Mouse (Mus musculus) olfactory bulb, adult 2 months (tissue): ENCODE measurements around the gene Gnb1.

Experiments
- CTCF ChIP-seq: fragments of 200-500 bp; IDR thresholded peaks from 2 replicates; pipeline ENCODE4 v1.5.1; 2012; ENCODE audit warnings: low read depth, mild to moderate bottlenecking, low read length, moderate library complexity; ENCODE audit not compliant: insufficient read depth
- POLR2A ChIP-seq: fragments of 200-500 bp; IDR thresholded peaks from 2 replicates; pipeline ENCODE4 v1.6.1; 2012; ENCODE audit warnings: mild to moderate bottlenecking, low read depth, low read length, moderate library complexity; ENCODE audit not compliant: insufficient read depth

GRCm38 (mm10) chr4:155562725-155563399 is 71.7 kb downstream of the Gnb1 start:
- TF ChIP-seq POLR2A (no peak), CTCF (no peak)
